Mouse (Mus musculus): ENCODE data around the gene Pin4. TPM values are rescaled to one million over a fixed set of nuclear protein-coding genes. Genes with fewer than 3 reads are reported as not detected.
"Not testable (repeated sequence)": the region's sequence is repeated elsewhere in the genome, so short reads cannot be mapped to it uniquely, and the experiment has no call there.

The Pin4 gene
- polyA plus RNA-seq, 1 experiment from 2014 or later, result 92.1 TPM

GRCm38 (mm10) chrX:102085798-102086443 lies 33.3 kb upstream of the Pin4 start:
- Histone ChIP-seq H3K27ac (replicated peaks) (no peak overlapping the region), H3K36me3 (replicated peaks) (peaks cover 6% of the 10 kb centered on the region), H3K4me1 (peaks cover 18% of the 10 kb centered on the region), H3K27me3 (replicated peaks; ENCODE audit: low read depth, poor library complexity, severe bottlenecking) (peaks cover 88% of the 10 kb centered on the region), H3K9me3 (no peaks in the 10 kb centered on the region), H3K4me3 (no peak overlapping the region)
- 87% methylated on average over 8 of the region's 8 CpGs for WGBS
- DNase-seq (ENCODE audit: low spot score), result no peak

- Histone ChIP-seq H3K9me3 (no peaks in the 10 kb centered on the region), H3K4me3 (no peak overlapping the region), H3K27ac (replicated peaks) (no peak overlapping the region), H3K36me3 (replicated peaks) (no peaks in the 10 kb centered on the region), H3K27me3 (replicated peaks; ENCODE audit: low read depth, poor library complexity, severe bottlenecking) (peaks cover 83% of the 10 kb centered on the region), H3K4me1 (no peaks in the 10 kb centered on the region)
- 69% methylated on average over 3 of the region's 3 CpGs for WGBS
- DNase-seq (ENCODE audit: low spot score), result no peak
These were observed 28.6 kb upstream of the Pin4 start for GRCm38 (mm10) chrX:102090605-102091004.

- no peak for DNase-seq (ENCODE audit: low spot score)
- WGBS, result 81% methylated on average over 7 of the region's 7 CpGs
- H3K27me3 ChIP-seq (replicated peaks; ENCODE audit: low read depth, poor library complexity, severe bottlenecking), result peaks cover 73% of the 10 kb centered on the region
These were observed 24.8 kb upstream of the Pin4 start for GRCm38 (mm10) chrX:102094381-102094904.

GRCm38 (mm10) chrX:102101886-102102285 lies 17.4 kb upstream of the Pin4 start:
- WGBS, result 57% methylated on average over 7 of the region's 7 CpGs
- Histone ChIP-seq H3K4me3 (no peak overlapping the region), H3K27me3 (replicated peaks; ENCODE audit: low read depth, poor library complexity, severe bottlenecking) (peaks cover 56% of the 10 kb centered on the region), H3K36me3 (replicated peaks) (no peaks in the 10 kb centered on the region), H3K27ac (replicated peaks) (no peak overlapping the region), H3K4me1 (no peaks in the 10 kb centered on the region), H3K9me3 (no peaks in the 10 kb centered on the region)
- DNase-seq (ENCODE audit: low spot score), result no peak

More at GRCm38 (mm10) chrX:102094381-102094904, 24.8 kb upstream of the Pin4 start:
- Histone ChIP-seq H3K9me3 (no peaks in the 10 kb centered on the region), H3K4me1 (no peaks in the 10 kb centered on the region), H3K27ac (replicated peaks) (no peak overlapping the region), H3K4me3 (no peak overlapping the region), H3K36me3 (replicated peaks) (no peaks in the 10 kb centered on the region)

- H3K4me3 ChIP-seq; H3K9me3 ChIP-seq; H3K4me1 ChIP-seq; H3K36me3 ChIP-seq (replicated peaks); DNase-seq (ENCODE audit: low spot score); H3K27ac ChIP-seq (replicated peaks): not testable (repeated sequence)
- 62% methylated on average over 2 of the region's 2 CpGs for WGBS
- peaks cover 65% of the 10 kb centered on the region for H3K27me3 ChIP-seq (replicated peaks; ENCODE audit: low read depth, poor library complexity, severe bottlenecking)
These were observed 15.4 kb upstream of the Pin4 start for GRCm38 (mm10) chrX:102103830-102104229.

- not testable (repeated sequence) for DNase-seq (ENCODE audit: low spot score); H3K9me3 ChIP-seq; H3K27ac ChIP-seq (replicated peaks); H3K36me3 ChIP-seq (replicated peaks); H3K4me1 ChIP-seq; H3K4me3 ChIP-seq
- 85% methylated on average over 5 of the region's 5 CpGs for WGBS
- peaks cover 58% of the 10 kb centered on the region for H3K27me3 ChIP-seq (replicated peaks; ENCODE audit: low read depth, poor library complexity, severe bottlenecking)
These were observed 9.9 kb upstream of the Pin4 start for GRCm38 (mm10) chrX:102109349-102109748.

- Histone ChIP-seq H3K9me3 (no peaks in the 10 kb centered on the region), H3K27me3 (replicated peaks; ENCODE audit: low read depth, poor library complexity, severe bottlenecking) (peaks cover 82% of the 10 kb centered on the region), H3K4me3 (no peak overlapping the region), H3K27ac (replicated peaks) (no peak overlapping the region), H3K4me1 (peaks cover 5% of the 10 kb centered on the region; the same call in 1 of the 2 replicates), H3K36me3 (replicated peaks) (no peaks in the 10 kb centered on the region)
- WGBS, result 50% methylated on average over 4 of the region's 4 CpGs
- no peak for DNase-seq (ENCODE audit: low spot score)
These were observed 3.6 kb upstream of the Pin4 start for GRCm38 (mm10) chrX:102115676-102116075.

- Histone ChIP-seq H3K4me1 (peaks cover 5% of the 10 kb centered on the region; the same call in 1 of the 2 replicates), H3K27me3 (replicated peaks; ENCODE audit: low read depth, poor library complexity, severe bottlenecking) (peaks cover 43% of the 10 kb centered on the region), H3K9me3 (no peaks in the 10 kb centered on the region), H3K27ac (replicated peaks) (no peak overlapping the region), H3K36me3 (replicated peaks) (peaks cover 48% of the 10 kb centered on the region), H3K4me3 (no peak overlapping the region)
- WGBS, result 86% methylated on average over 2 of the region's 2 CpGs
- no peak for DNase-seq (ENCODE audit: low spot score)
These were observed 2.1 kb downstream of the Pin4 start for GRCm38 (mm10) chrX:102121321-102121720.

GRCm38 (mm10) chrX:102141157-102141556 lies 21.9 kb downstream of the Pin4 start:
- H3K4me1 ChIP-seq, result no peaks in the 10 kb centered on the region
- no peak overlapping the region for H3K27ac ChIP-seq (replicated peaks)
- H3K9me3 ChIP-seq, result no peaks in the 10 kb centered on the region
- WGBS, result 83% methylated on average over 1 of the region's 1 CpGs
- H3K27me3 ChIP-seq (replicated peaks; ENCODE audit: low read depth, poor library complexity, severe bottlenecking), result peaks cover 49% of the 10 kb centered on the region
- no peak for DNase-seq (ENCODE audit: low spot score)
- peaks cover 47% of the 10 kb centered on the region for H3K36me3 ChIP-seq (replicated peaks)
- no peak overlapping the region for H3K4me3 ChIP-seq

- WGBS, result 11% methylated on average over 42 of the region's 42 CpGs
- Histone ChIP-seq H3K9me3 (no peaks in the 10 kb centered on the region), H3K36me3 (replicated peaks) (peaks cover 21% of the 10 kb centered on the region), H3K27me3 (replicated peaks; ENCODE audit: low read depth, poor library complexity, severe bottlenecking) (peaks cover 10% of the 10 kb centered on the region), H3K4me1 (no peaks in the 10 kb centered on the region), H3K4me3 (peak within 1 kb of the TSS; percentile 64), H3K27ac (replicated peaks) (peak within 1 kb of the TSS; percentile 87)
- peak; percentile 92 for DNase-seq (ENCODE audit: low spot score)
These were observed 37.6 kb downstream of the Pin4 start, which contains the start of gene Ercc6l for GRCm38 (mm10) chrX:102156618-102157422. Gene Ercc6l (minus strand): TSS chrX:102157091.

GRCm38 (mm10) chrX:102157423-102157791 lies 38.2 kb downstream of the Pin4 start:
- no peaks in the 10 kb centered on the region for H3K4me1 ChIP-seq
- H3K27me3 ChIP-seq (replicated peaks; ENCODE audit: low read depth, poor library complexity, severe bottlenecking), result peaks cover 10% of the 10 kb centered on the region
- peaks cover 15% of the 10 kb centered on the region for H3K36me3 ChIP-seq (replicated peaks)
- peak overlapping the region; percentile 82 for H3K27ac ChIP-seq (replicated peaks)
- no peaks in the 10 kb centered on the region for H3K9me3 ChIP-seq
- no peak for DNase-seq (ENCODE audit: low spot score)
- WGBS, result 50% methylated on average over 5 of the region's 5 CpGs
- H3K4me3 ChIP-seq, result peak overlapping the region; percentile 64

GRCm38 (mm10) chrX:102159778-102160177 lies 40.5 kb downstream of the Pin4 start:
- DNase-seq (ENCODE audit: low spot score), result peak; percentile 28

More at GRCm38 (mm10) chrX:102159778-102160177, 40.5 kb downstream of the Pin4 start:
- Histone ChIP-seq H3K4me1 (no peaks in the 10 kb centered on the region), H3K27me3 (replicated peaks; ENCODE audit: low read depth, poor library complexity, severe bottlenecking) (peaks cover 15% of the 10 kb centered on the region), H3K4me3 (no peak overlapping the region), H3K9me3 (no peaks in the 10 kb centered on the region), H3K27ac (replicated peaks) (no peak overlapping the region), H3K36me3 (replicated peaks) (no peaks in the 10 kb centered on the region)
- WGBS, result 33% methylated on average over 2 of the region's 2 CpGs
